ENCODE assay signal across 8 mouse cellular contexts in the genomic region with DNA sequence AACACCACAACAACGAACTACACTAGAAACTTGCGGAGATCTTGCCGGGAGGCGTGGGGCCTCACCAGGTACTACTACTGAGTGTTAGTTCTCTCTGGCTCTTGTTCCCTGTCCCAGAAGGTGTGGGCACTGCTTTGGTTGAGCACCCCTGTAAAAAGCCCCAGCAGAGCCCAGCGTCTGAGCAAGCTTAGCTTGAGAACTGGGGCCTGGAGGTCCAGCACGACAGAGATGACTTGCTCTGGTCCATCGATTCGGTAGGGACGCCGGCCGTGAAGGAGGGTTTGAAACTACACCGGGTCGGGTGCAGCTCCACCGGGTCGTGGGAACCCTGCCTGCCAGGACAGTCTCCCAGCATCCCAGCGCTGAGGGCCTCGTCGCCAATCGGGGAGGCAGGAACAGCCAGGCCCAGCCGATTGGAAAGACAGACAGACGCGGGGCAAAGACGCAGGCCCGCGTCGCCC. TPM values are rescaled to one million over a fixed set of nuclear protein-coding genes. Genes with fewer than 3 reads are reported as not detected.
DNase-seq lines count a peak whose midpoint lies in the region; ATAC-seq and TF ChIP-seq lines count a peak whose summit lies in the region.

No protein-coding gene starts in this region.

- peak overlapping the region; percentile 99 for H3K27ac ChIP-seq in bone marrow macrophage, adult 2 months (ENCODE audit: insufficient read depth, low read depth, low read length)
- peak overlapping the region; percentile 99 for H3K27ac ChIP-seq in hindbrain, embryonic 10.5 days
- H3K27ac ChIP-seq in liver, embryonic 14.5 days, result no peak overlapping the region
- H3K27ac ChIP-seq in stomach, embryonic 15.5 days, result peak overlapping the region; percentile 95

- peaks cover 21% of the 10 kb centered on the region for H3K36me3 ChIP-seq in hindbrain, embryonic 10.5 days
- H3K36me3 ChIP-seq in liver, embryonic 14.5 days (replicated peaks; ENCODE audit: control insufficient read depth, insufficient read depth, low read depth), result no peaks in the 10 kb centered on the region
- H3K36me3 ChIP-seq in stomach, embryonic 15.5 days, result no peaks in the 10 kb centered on the region

- no peak for TF ChIP-seq CTCF in bone marrow macrophage, adult 2 months (IDR thresholded peaks at IDR 0.05; ENCODE audit: low read depth, low read length)
- TF ChIP-seq CTCF in liver, embryonic 14.5 days (IDR thresholded peaks at IDR 0.05; ENCODE audit: low read depth), result no peak

- H3K4me3 ChIP-seq in bone marrow macrophage, adult 2 months (ENCODE audit: insufficient read depth, low read length), result peak overlapping the region; percentile 77
- H3K4me3 ChIP-seq in hindbrain, embryonic 10.5 days, result peak overlapping the region; percentile 87
- peak overlapping the region; percentile 51 to 55 for H3K4me3 ChIP-seq in liver, embryonic 14.5 days (ENCODE audit: insufficient read depth in 1 of 2, low read depth in 2 of 2, low read length in 2 of 2)
- peak overlapping the region; percentile 86 for H3K4me3 ChIP-seq in stomach, embryonic 15.5 days (replicated peaks)

- TF ChIP-seq POLR2A in bone marrow macrophage, adult 2 months (IDR thresholded peaks at IDR 0.05; ENCODE audit: borderline replicate concordance, low read depth, low read length), result no peak

- H3K9me3 ChIP-seq in hindbrain, embryonic 10.5 days, result no peaks in the 10 kb centered on the region
- H3K9me3 ChIP-seq in liver, embryonic 14.5 days (ENCODE audit: control insufficient read depth, low read length), result no peaks in the 10 kb centered on the region
- no peaks in the 10 kb centered on the region for H3K9me3 ChIP-seq in stomach, embryonic 15.5 days

- peak; percentile 66 for DNase-seq in kidney, adult 18-20 months
- no peak for DNase-seq in kidney, adult 11 months
- no peak for DNase-seq in hindbrain, embryonic 10.5 days (ENCODE audit: low spot score)
- no peak for DNase-seq in liver, embryonic 14.5 days (ENCODE audit: low read depth in 3 of 3, low spot score in 3 of 3)
- no peak for DNase-seq in layer of hippocampus, adult 9-10 months (ENCODE audit: low spot score)
- DNase-seq in left cerebral cortex, adult 11 months (ENCODE audit: low spot score), result no peak

- TF ChIP-seq EP300 in liver, embryonic 14.5 days (IDR thresholded peaks at IDR 0.05; ENCODE audit: low read depth), result no peak

- peaks cover 51% of the 10 kb centered on the region for H3K4me1 ChIP-seq in bone marrow macrophage, adult 2 months (ENCODE audit: control insufficient read depth, insufficient read depth, low read length)
- peaks cover 93% of the 10 kb centered on the region for H3K4me1 ChIP-seq in hindbrain, embryonic 10.5 days (replicated peaks)
- peaks cover 7 to 34% of the 10 kb centered on the region in 2 experiments for H3K4me1 ChIP-seq in liver, embryonic 14.5 days (replicated peaks; ENCODE audit: control insufficient read depth in 2 of 2, insufficient read depth in 2 of 2, low read length in 1 of 2)
- peaks cover 60% of the 10 kb centered on the region for H3K4me1 ChIP-seq in stomach, embryonic 15.5 days

- H3K27me3 ChIP-seq in hindbrain, embryonic 10.5 days (ENCODE audit: insufficient read depth, poor library complexity, severe bottlenecking), result no peaks in the 10 kb centered on the region
- H3K27me3 ChIP-seq in liver, embryonic 14.5 days (ENCODE audit: control insufficient read depth, insufficient read depth, low read length), result peaks cover 21% of the 10 kb centered on the region
- no peaks in the 10 kb centered on the region for H3K27me3 ChIP-seq in stomach, embryonic 15.5 days (replicated peaks)

- peak overlapping the region; percentile 44 for H3K4me2 ChIP-seq in liver, embryonic 14.5 days (ENCODE audit: low read depth)
- peak overlapping the region; percentile 92 for H3K4me2 ChIP-seq in stomach, embryonic 15.5 days

- H3K9ac ChIP-seq in liver, embryonic 14.5 days (replicated peaks), result no peak overlapping the region
- H3K9ac ChIP-seq in stomach, embryonic 15.5 days, result peak overlapping the region; percentile 80

- no peak for ATAC-seq in liver, embryonic 14.5 days (ENCODE audit: insufficient read depth)
- ATAC-seq in stomach, embryonic 15.5 days (ENCODE audit: insufficient read depth, low FRiP score, low read depth), result no peak

- WGBS in hindbrain, embryonic 10.5 days, result under 1% methylated on average over 26 of the region's 26 CpGs
- 5% methylated on average over 26 of the region's 26 CpGs for WGBS in liver, embryonic 14.5 days (ENCODE audit: insufficient replicate concordance)
- WGBS in stomach, embryonic 15.5 days, result under 1% methylated on average over 26 of the region's 26 CpGs

RNA-seq across cellular contexts. Expression of gene Plxnb2, which starts 0.5 kb away (rescaled TPM):
- polyA plus RNA-seq in bone marrow macrophage, adult 2 months (2012; ENCODE audit: insufficient read depth, insufficient read length, missing spikeins), result 432 and 457 TPM in 2 replicates
- 133 and 155 TPM in 2 replicates for polyA plus RNA-seq in hindbrain, embryonic 10.5 days (2016; fragmentation: Nextera tagmentation; extraction: Ambion mirVana)
- 21.6 and 23.7 TPM in 2 replicates for polyA plus RNA-seq in liver, embryonic 14.5 days (2012; rRNA removed)
- polyA plus RNA-seq in liver, embryonic 14.5 days (2014; fragmentation: Nextera tagmentation; extraction: Ambion mirVana), result 16.4 and 18.3 TPM in 2 replicates
- 128 and 129 TPM in 2 replicates for polyA plus RNA-seq in stomach, embryonic 15.5 days (2015; fragmentation: Nextera tagmentation; extraction: Ambion mirVana)

RNA-seq across cellular contexts. Expression of gene Dennd6b, which starts 16.2 kb away (rescaled TPM):
- polyA plus RNA-seq in bone marrow macrophage, adult 2 months (2012; ENCODE audit: insufficient read depth, insufficient read length, missing spikeins), result 3.4 and 3.8 TPM in 2 replicates
- polyA plus RNA-seq in hindbrain, embryonic 10.5 days (2016; fragmentation: Nextera tagmentation; extraction: Ambion mirVana), result 29.7 and 40.1 TPM in 2 replicates
- 4.5 TPM in 2 replicates for polyA plus RNA-seq in liver, embryonic 14.5 days (2012; rRNA removed)
- polyA plus RNA-seq in liver, embryonic 14.5 days (2014; fragmentation: Nextera tagmentation; extraction: Ambion mirVana), result 1.6 and 2.4 TPM in 2 replicates
- 12.5 and 14.9 TPM in 2 replicates for polyA plus RNA-seq in stomach, embryonic 15.5 days (2015; fragmentation: Nextera tagmentation; extraction: Ambion mirVana)

RNA-seq across cellular contexts. Expression of gene Mapk11, which starts 30.7 kb away (rescaled TPM):
- 2.2 and 2.7 TPM in 2 replicates for polyA plus RNA-seq in bone marrow macrophage, adult 2 months (2012; ENCODE audit: insufficient read depth, insufficient read length, missing spikeins)
- polyA plus RNA-seq in hindbrain, embryonic 10.5 days (2016; fragmentation: Nextera tagmentation; extraction: Ambion mirVana), result 34.9 and 46.6 TPM in 2 replicates
- polyA plus RNA-seq in liver, embryonic 14.5 days (2012; rRNA removed), result 0.84 TPM in 2 replicates
- polyA plus RNA-seq in liver, embryonic 14.5 days (2014; fragmentation: Nextera tagmentation; extraction: Ambion mirVana), result 0.49 and 0.83 TPM in 2 replicates
- 5.9 and 6.4 TPM in 2 replicates for polyA plus RNA-seq in stomach, embryonic 15.5 days (2015; fragmentation: Nextera tagmentation; extraction: Ambion mirVana)

RNA-seq across cellular contexts. Expression of gene Ppp6r2, which starts 31.2 kb away (rescaled TPM):
- polyA plus RNA-seq in bone marrow macrophage, adult 2 months (2012; ENCODE audit: insufficient read depth, insufficient read length, missing spikeins), result 31.6 and 32.7 TPM in 2 replicates
- 27.2 and 45.7 TPM in 2 replicates for polyA plus RNA-seq in hindbrain, embryonic 10.5 days (2016; fragmentation: Nextera tagmentation; extraction: Ambion mirVana)
- 11.6 and 15.3 TPM in 2 replicates for polyA plus RNA-seq in liver, embryonic 14.5 days (2012; rRNA removed)
- 17.7 and 19.5 TPM in 2 replicates for polyA plus RNA-seq in liver, embryonic 14.5 days (2014; fragmentation: Nextera tagmentation; extraction: Ambion mirVana)
- 25.4 and 28.5 TPM in 2 replicates for polyA plus RNA-seq in stomach, embryonic 15.5 days (2015; fragmentation: Nextera tagmentation; extraction: Ambion mirVana)

RNA-seq across cellular contexts. Expression of gene Mapk12, which starts 39.6 kb away (rescaled TPM):
- not detected in 2 replicates for polyA plus RNA-seq in bone marrow macrophage, adult 2 months (2012; ENCODE audit: insufficient read depth, insufficient read length, missing spikeins)
- polyA plus RNA-seq in hindbrain, embryonic 10.5 days (2016; fragmentation: Nextera tagmentation; extraction: Ambion mirVana), result 23.7 and 28.5 TPM in 2 replicates
- 1.7 and 1.8 TPM in 2 replicates for polyA plus RNA-seq in liver, embryonic 14.5 days (2012; rRNA removed)
- polyA plus RNA-seq in liver, embryonic 14.5 days (2014; fragmentation: Nextera tagmentation; extraction: Ambion mirVana), result 1.1 TPM in 2 replicates
- polyA plus RNA-seq in stomach, embryonic 15.5 days (2015; fragmentation: Nextera tagmentation; extraction: Ambion mirVana), result 3.8 and 4.7 TPM in 2 replicates
